In genomic region chr5:36575745-36576144, GRCm38 (mm10) we compare ENCODE assay signal across 7 mouse cellular contexts. TPM values are rescaled to one million over a fixed set of nuclear protein-coding genes. Genes with fewer than 3 reads are reported as not detected.
DNase-seq lines count a peak whose midpoint lies in the region; ATAC-seq and TF ChIP-seq lines count a peak whose summit lies in the region.

No protein-coding gene starts in this region.

- 79% methylated on average over 1 of the region's 1 CpGs for WGBS in kidney, postnatal 0 days
- 82% methylated on average over 1 of the region's 1 CpGs for WGBS in kidney, embryonic 16.5 days

- no peak for DNase-seq in kidney, postnatal 0 days (ENCODE audit: low spot score)
- DNase-seq in CH12.LX (ENCODE audit: extremely low read depth) = no peak
- peak; percentile 55 to 61 for DNase-seq in heart, postnatal 36 days
- DNase-seq in lung, postnatal 10 days = no peak
- DNase-seq in adrenal gland, postnatal 10 days = no peak

- H3K36me3 ChIP-seq in kidney, postnatal 0 days (ENCODE audit: insufficient read depth, low read length) = peaks cover 9% of the 10 kb centered on the region; the same call in 1 of the 2 replicates
- H3K36me3 ChIP-seq in kidney, embryonic 16.5 days (ENCODE audit: insufficient read depth, low read length) = peaks cover 10% of the 10 kb centered on the region
- peaks cover 15 to 20% of the 10 kb centered on the region in 2 experiments for H3K36me3 ChIP-seq in CH12.LX (replicated peaks in 1 of 2; ENCODE audit: control insufficient read depth in 1 of 2, insufficient read depth in 1 of 2, low read length in 1 of 2)

- no peak overlapping the region for H3K9ac ChIP-seq in kidney, postnatal 0 days (ENCODE audit: low read depth, low read length)
- no peak overlapping the region for H3K9ac ChIP-seq in kidney, embryonic 16.5 days (replicated peaks; ENCODE audit: low read length)
- no peak overlapping the region for H3K9ac ChIP-seq in CH12.LX (ENCODE audit: insufficient read depth, low read depth)

- peak overlapping the region; percentile 78; the same call in 1 of the 2 replicates for H3K27ac ChIP-seq in kidney, postnatal 0 days
- no peak overlapping the region for H3K27ac ChIP-seq in kidney, embryonic 16.5 days (ENCODE audit: low read length)
- peak overlapping the region; percentile 82 for H3K27ac ChIP-seq in CH12.LX (ENCODE audit: insufficient read depth, low read depth)
- peak overlapping the region; percentile 55 for H3K27ac ChIP-seq in cortical plate, adult 2 months (ENCODE audit: insufficient read depth, low read length)

- dilution Hi-C loops in CH12.LX (cut with MboI; ENCODE audit: extremely low pct_ligation_motif_present, extremely low pct_unique_long_range_greater_than_20kb, low sequenced_read_pairs) = no loop called here

- intact Hi-C loops in heart, postnatal 36 days (cut with DNase I) = no loop called here

- H3K27me3 ChIP-seq in kidney, postnatal 0 days (ENCODE audit: insufficient read depth, low read length) = no peaks in the 10 kb centered on the region
- no peaks in the 10 kb centered on the region for H3K27me3 ChIP-seq in kidney, embryonic 16.5 days (ENCODE audit: insufficient read depth, low read length)
- H3K27me3 ChIP-seq in CH12.LX (replicated peaks) = no peaks in the 10 kb centered on the region

- in situ Hi-C loops in CH12.LX (cut with MboI; ENCODE audit: low pct_ligation_motif_present, low pct_unique_long_range_greater_than_20kb, low sequenced_read_pairs) = no loop called here

- TF ChIP-seq POLR2A in CH12.LX (IDR thresholded peaks at IDR 0.05; ENCODE audit: low read depth, low read length) = no peak
- no peak for TF ChIP-seq POLR2A in cortical plate, adult 2 months (IDR thresholded peaks at IDR 0.05; ENCODE audit: extremely low read depth, insufficient read depth, low read length)

- no peak for ATAC-seq in kidney, postnatal 0 days (replicated peaks; ENCODE audit: low FRiP score, low read depth)
- ATAC-seq in kidney, embryonic 16.5 days (ENCODE audit: low FRiP score, low TSS enrichment) = no peak

- H3K4me2 ChIP-seq in kidney, postnatal 0 days (ENCODE audit: low read length) = no peak overlapping the region
- no peak overlapping the region for H3K4me2 ChIP-seq in kidney, embryonic 16.5 days (replicated peaks; ENCODE audit: low read depth, low read length)
- peak overlapping the region; percentile 82 for H3K4me2 ChIP-seq in CH12.LX (ENCODE audit: insufficient read depth, low read depth, poor library complexity, severe bottlenecking)

- no peak for TF ChIP-seq CTCF in kidney, postnatal 0 days (IDR thresholded peaks at IDR 0.05; ENCODE audit: low read depth)
- no peak for TF ChIP-seq CTCF in CH12.LX (conservative IDR thresholded peaks at IDR 0.05 in 1 of 2, IDR thresholded peaks at IDR 0.05 in 1 of 2; ENCODE audit: low read depth in 2 of 2, low read length in 2 of 2)
- TF ChIP-seq CTCF in cortical plate, adult 2 months (IDR thresholded peaks at IDR 0.05; ENCODE audit: extremely low read depth, insufficient read depth, low read length) = no peak

- TF ChIP-seq RAD21 in CH12.LX (IDR thresholded peaks at IDR 0.05; ENCODE audit: low read depth, low read length) = no peak

- TF ChIP-seq EP300 in CH12.LX (IDR thresholded peaks at IDR 0.05; ENCODE audit: low read length) = no peak

- peaks cover 28% of the 10 kb centered on the region for H3K4me1 ChIP-seq in kidney, postnatal 0 days (replicated peaks; ENCODE audit: insufficient read depth, low read length)
- H3K4me1 ChIP-seq in kidney, embryonic 16.5 days (ENCODE audit: insufficient read depth, low read length) = peaks cover 41% of the 10 kb centered on the region
- peaks cover 31 to 79% of the 10 kb centered on the region in 2 experiments for H3K4me1 ChIP-seq in CH12.LX (ENCODE audit: control insufficient read depth in 1 of 2, insufficient read depth in 2 of 2)
- H3K4me1 ChIP-seq in cortical plate, adult 2 months (ENCODE audit: control insufficient read depth, insufficient read depth, low read length) = peaks cover 13% of the 10 kb centered on the region; the same call in 1 of the 2 replicates

- H3K79me2 ChIP-seq in CH12.LX (replicated peaks; ENCODE audit: control insufficient read depth, extremely low read depth, insufficient read depth, poor library complexity, severe bottlenecking) = peaks cover 25% of the 10 kb centered on the region

- no peak overlapping the region for H3K4me3 ChIP-seq in kidney, postnatal 0 days (replicated peaks; ENCODE audit: low read depth, low read length)
- no peak overlapping the region for H3K4me3 ChIP-seq in kidney, embryonic 16.5 days (ENCODE audit: low read length)
- H3K4me3 ChIP-seq in CH12.LX (replicated peaks in 1 of 3; ENCODE audit: low read depth in 2 of 3, low read length in 2 of 3, poor library complexity in 1 of 3) = peak overlapping the region in 1 of 3 experiments; percentile 12
- no peak overlapping the region for H3K4me3 ChIP-seq in cortical plate, adult 2 months (ENCODE audit: insufficient read depth, low read length)

- H3K9me3 ChIP-seq in kidney, postnatal 0 days (replicated peaks; ENCODE audit: low read length) = no peaks in the 10 kb centered on the region
- H3K9me3 ChIP-seq in kidney, embryonic 16.5 days (ENCODE audit: low read length) = no peaks in the 10 kb centered on the region
- H3K9me3 ChIP-seq in CH12.LX (replicated peaks; ENCODE audit: low read length) = peaks cover 15% of the 10 kb centered on the region

TF ChIP-seq in CH12.LX, 34 proteins besides CTCF, POLR2A, EP300 and RAD21:
- TF ChIP-seq HCFC1 (IDR thresholded peaks at IDR 0.05; ENCODE audit: low read depth, low read length) (no peak), JUND (conservative IDR thresholded peaks at IDR 0.05; ENCODE audit: low read depth, low read length) (no peak), E2F4 (IDR thresholded peaks at IDR 0.05; ENCODE audit: insufficient replicate concordance, low read depth, low read length) (no peak), SIN3A (IDR thresholded peaks at IDR 0.05; ENCODE audit: low read length) (no peak), BHLHE40 (IDR thresholded peaks at IDR 0.05; ENCODE audit: low read depth, low read length) (peak; percentile 62; the same call in 1 of the 2 replicates), NELFE (IDR thresholded peaks at IDR 0.05; ENCODE audit: low read depth, low read length) (no peak), MAFK (IDR thresholded peaks at IDR 0.05; ENCODE audit: insufficient replicate concordance, low read length) (no peak), MAX (IDR thresholded peaks at IDR 0.05; ENCODE audit: low read length) (peak; percentile 41; the same call in 1 of the 2 replicates), JUN (IDR thresholded peaks at IDR 0.05; ENCODE audit: insufficient read depth, low read depth, low read length) (no peak), UBTF (IDR thresholded peaks at IDR 0.05; ENCODE audit: low read depth, low read length) (no peak)

RNA-seq across cellular contexts. Expression of gene Tbc1d14, which starts 17.3 kb away (rescaled TPM):
- 39.7 and 41.6 TPM in 2 replicates for polyA plus RNA-seq in kidney, postnatal 0 days (2015; fragmentation: Nextera tagmentation; extraction: Ambion mirVana)
- 53.9 and 54.8 TPM in 2 replicates for polyA plus RNA-seq in kidney, embryonic 16.5 days (2015; fragmentation: Nextera tagmentation; extraction: Ambion mirVana)
- 8.5 and 10.1 TPM in 2 replicates for total RNA-seq in CH12.LX (2012; rRNA removed)
- total RNA-seq in CH12.LX (2014; rRNA removed) = 4.4 and 5.7 TPM in 2 replicates
- polyA plus RNA-seq in CH12.LX (2012; ENCODE audit: insufficient read length, low read depth) = 24.4 and 29.1 TPM in 2 replicates
- polyA plus RNA-seq in cortical plate, adult 2 months (2012; rRNA removed) = 67.0 and 68.4 TPM in 2 replicates
- total RNA-seq in heart, postnatal 36 days (2021) = 10 to 100 TPM; 13.7 to 14.2 TPM
- 10 to 100 TPM; 32.3 to 32.4 TPM for total RNA-seq in adrenal gland, postnatal 10 days (2021)

Comparison
In these comparisons a context has a peak if more than half of its experiments do, and no peak if none do; other contexts are left out.
1. DNase-seq: peak in heart, postnatal 36 days (2 of 2); none in kidney, postnatal 0 days (single experiment), CH12.LX (single experiment), lung, postnatal 10 days (single experiment) and adrenal gland, postnatal 10 days (single experiment).